Mouse (Mus musculus) heart, embryonic 14.5 days (tissue): ENCODE results near the gene Slc25a43. TPM values are rescaled to one million over a fixed set of nuclear protein-coding genes. Genes with fewer than 3 reads are reported as not detected.

ENCODE experiments used
- polyA plus RNA-seq: library from polyadenylated mRNA; unstranded; fragments of >200 nt; fragmentation: Nextera tagmentation; extraction: Ambion mirVana; gene quantifications from 2 replicates; pipeline ENCODE4 v1.2.1, GENCODE M21; 2014

Gene Slc25a43
- polyA plus RNA-seq, 1 experiment from 2014 or later = 3.8 TPM

Other genes starting within 250 kb of the Slc25a43 start
- 125 and 131 TPM in 2 replicates for gene Pgrmc1, start 145.5 kb upstream of the Slc25a43 start, polyA plus RNA-seq
- 1.5 and 2.0 TPM in 2 replicates for gene Akap17b, start 98.3 kb upstream of the Slc25a43 start, polyA plus RNA-seq
- gene Slc25a5, start 52.0 kb downstream of the Slc25a43 start, polyA plus RNA-seq = 1,151 and 1,230 TPM in 2 replicates
- 157 and 162 TPM in 2 replicates for gene Ube2a, start 130.2 kb downstream of the Slc25a43 start, polyA plus RNA-seq
- gene C330007P06Rik, start 130.5 kb downstream of the Slc25a43 start, polyA plus RNA-seq = 20.0 and 21.1 TPM in 2 replicates
- gene Nkrf, start 159.2 kb downstream of the Slc25a43 start, polyA plus RNA-seq = 0.78 and 0.86 TPM in 2 replicates
- gene Sept6, start 248.1 kb downstream of the Slc25a43 start, polyA plus RNA-seq = 55.9 and 57.1 TPM in 2 replicates